Mouse (Mus musculus) retina, embryonic 14.5 days (tissue): ENCODE results near the gene Lrrn2.

Source experiments
- DNase-seq: peaks from one replicate; pipeline ENCODE4 v3.0.0-alpha.2; 2015; ENCODE audit warnings: low spot score

Lrrn2 gene

GRCm38 (mm10) chr1:132880161-132881005 is at the start of gene Lrrn2:
Gene Lrrn2, plus strand, starts transcription at chr1:132880273.
- DNase-seq = peak; percentile 74

DNA sequence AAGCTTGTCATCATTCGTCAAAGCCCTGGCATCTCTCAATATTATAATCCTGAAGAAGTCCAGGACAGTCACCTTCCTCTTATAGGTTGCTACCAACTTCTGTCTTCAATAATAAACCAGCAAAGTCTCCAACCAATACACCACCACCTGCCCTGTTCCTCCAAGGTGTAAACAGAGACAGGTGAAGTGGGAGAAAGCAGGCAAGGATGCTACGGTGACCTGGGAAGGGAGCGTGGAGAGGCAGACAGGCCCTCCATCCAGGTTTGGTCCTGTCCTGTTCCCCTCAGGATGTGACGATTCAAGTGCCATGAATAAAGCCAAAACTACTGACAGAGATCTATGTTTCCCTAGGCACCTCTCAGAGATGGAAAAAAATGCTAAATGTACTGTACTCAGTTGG is 48.1 kb upstream of the Lrrn2 start:
- DNase-seq = no peak

DNA sequence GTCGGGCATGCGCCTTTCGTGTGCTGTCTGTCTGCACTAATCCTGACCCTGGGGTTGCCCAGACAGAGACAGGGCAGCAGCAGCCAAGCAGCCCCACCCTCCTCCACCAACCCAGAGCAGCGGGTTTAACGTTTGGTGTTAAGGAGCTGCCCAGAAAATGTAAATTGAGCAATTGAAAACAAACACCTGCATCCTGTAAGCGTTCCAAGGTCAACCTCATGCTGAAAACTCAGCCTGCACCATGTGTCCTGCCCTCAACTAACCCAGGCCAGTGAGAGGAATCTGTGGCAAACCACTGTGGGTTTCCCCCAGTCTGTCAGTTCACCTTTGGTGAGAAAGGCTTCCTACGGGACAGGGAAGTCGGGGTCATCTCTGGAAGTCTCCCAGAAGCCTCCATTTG is 46.0 kb upstream of the Lrrn2 start:
- DNase-seq = no peak

DNA sequence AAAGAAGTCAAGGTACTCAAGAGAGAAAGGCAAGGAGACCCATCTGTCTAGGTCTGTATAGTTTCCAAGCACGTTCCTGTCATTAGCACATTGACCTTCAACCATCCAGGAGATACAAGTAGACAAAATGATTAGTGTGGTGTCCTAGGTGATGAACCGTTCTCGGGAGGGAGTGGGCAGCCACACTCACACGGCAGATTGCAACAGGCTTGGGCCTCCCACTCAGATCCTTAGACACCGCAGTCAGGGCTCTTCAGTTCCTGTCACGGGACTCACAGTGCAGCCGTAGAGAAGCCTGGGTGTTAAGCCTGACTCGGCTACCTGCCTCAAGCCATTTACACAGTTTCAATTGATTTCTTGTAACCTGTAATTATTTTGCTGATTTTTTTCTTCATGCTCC is 43.2 kb upstream of the Lrrn2 start:
- DNase-seq = no peak

DNA sequence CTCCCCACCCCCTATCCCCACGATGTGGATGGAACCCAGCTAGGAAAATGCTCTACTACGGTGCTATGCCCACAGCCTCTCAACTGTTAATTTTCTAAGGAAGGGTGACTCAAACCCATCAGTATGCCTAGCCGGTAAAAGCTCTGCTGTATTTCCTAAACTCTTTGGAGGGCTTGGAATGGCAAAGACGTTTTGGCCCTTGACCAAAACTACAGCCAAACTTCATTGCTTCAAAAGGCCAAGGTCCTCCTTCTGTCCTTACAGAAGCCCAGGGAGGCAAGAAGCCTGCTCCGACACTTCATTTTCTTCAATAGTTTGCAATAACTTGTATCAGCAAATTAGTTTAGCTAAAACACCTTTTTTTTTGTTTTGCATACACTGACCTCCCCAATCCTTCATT is 42.4 kb upstream of the Lrrn2 start:
- DNase-seq = no peak

GRCm38 (mm10) chr1:132838371-132838770 is 41.7 kb upstream of the Lrrn2 start:
- DNase-seq = no peak

DNA sequence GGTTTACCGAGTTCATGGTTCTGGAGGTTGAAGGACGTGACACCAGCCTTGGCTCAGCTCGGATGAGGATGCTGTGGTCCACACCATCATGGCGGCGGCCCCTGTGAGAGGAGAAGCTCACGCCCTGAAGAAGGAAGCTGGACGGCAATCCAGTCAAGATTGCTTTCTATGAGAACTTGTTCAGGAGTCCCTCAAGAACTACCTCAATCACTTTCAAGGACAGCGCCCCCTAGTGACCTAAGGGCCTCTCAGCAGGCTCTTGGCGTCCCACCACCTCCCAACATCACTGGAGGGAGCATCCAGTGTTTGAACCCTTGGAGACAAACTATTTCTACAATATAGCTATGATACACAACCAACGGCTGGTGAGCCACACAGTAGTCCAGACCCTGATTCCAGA is 36.5 kb upstream of the Lrrn2 start:
- DNase-seq = no peak

- no peak for DNase-seq
Observed at GRCm38 (mm10) chr1:132844088-132844804, 35.8 kb upstream of the Lrrn2 start.

GRCm38 (mm10) chr1:132845766-132846165 is 34.3 kb upstream of the Lrrn2 start:
- no peak for DNase-seq

- no peak for DNase-seq
Observed at GRCm38 (mm10) chr1:132850809-132851208, 29.3 kb upstream of the Lrrn2 start.

GRCm38 (mm10) chr1:132851296-132851695 is 28.8 kb upstream of the Lrrn2 start:
- no peak for DNase-seq

- DNase-seq = no peak
Observed at GRCm38 (mm10) chr1:132851771-132852170, 28.3 kb upstream of the Lrrn2 start.

- peak; percentile 23 for DNase-seq
Observed at GRCm38 (mm10) chr1:132853312-132853711, 26.8 kb upstream of the Lrrn2 start.

DNA sequence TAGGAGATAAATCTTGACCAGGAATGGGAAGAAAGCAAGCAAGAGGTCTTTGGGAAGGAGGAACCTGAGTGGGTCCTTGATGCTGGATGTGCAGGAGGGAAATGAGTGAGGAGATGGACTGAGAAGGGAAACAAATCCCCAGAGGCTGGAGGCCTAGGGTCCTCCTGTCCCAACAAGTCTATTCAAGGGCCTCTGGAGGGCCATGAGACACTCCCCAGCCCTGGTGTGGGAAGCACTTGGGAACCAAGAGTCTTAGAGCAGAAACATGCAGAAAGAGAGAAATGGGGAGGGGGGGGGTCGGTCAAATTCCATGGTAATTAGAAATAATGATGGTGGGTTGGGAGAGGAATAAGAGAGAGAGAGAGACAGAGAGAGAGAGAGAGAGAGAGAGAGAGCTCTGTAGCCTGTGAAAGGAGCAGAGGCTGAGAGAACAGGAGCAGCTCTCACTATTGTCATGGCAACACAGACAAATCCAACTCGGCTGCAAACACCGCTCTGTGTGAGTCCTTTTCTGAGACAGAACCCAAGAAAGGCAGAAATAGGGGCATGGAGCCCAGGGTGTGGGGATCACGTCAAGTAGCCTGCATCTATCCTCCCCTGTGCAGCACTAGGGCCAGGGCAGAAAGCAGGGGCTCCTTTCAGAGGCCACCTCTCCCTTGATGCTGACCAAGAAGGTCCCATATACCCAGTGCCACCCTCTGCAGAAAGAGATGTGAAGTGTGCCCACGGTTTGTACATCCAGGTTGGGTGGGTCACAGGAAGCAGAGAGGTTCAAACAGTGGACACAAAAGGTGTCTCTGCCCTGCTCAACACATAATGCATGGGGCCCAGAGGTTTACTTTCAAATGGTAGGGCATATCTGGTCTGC is 21.3 kb upstream of the Lrrn2 start:
- no peak for DNase-seq

DNA sequence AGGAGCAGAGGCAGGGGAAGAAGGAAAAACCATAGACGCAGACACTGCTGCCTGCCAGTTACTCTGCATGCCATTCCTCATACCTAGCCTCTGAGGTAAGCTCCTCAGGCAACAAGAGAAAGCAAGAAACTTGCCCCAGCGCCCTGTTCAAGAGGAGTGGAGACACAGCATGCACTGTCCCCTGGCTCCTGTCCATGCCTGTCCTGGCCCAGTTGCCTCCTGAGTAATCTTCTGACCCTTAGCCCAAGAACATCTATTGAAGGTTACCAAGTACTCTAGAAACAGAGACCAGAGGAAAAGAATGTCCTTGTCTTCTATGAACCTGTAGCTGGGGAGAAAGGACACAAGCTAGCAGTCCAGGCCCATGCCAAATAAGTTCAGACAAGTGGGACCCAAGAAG is 15.9 kb upstream of the Lrrn2 start:
- no peak for DNase-seq

DNA sequence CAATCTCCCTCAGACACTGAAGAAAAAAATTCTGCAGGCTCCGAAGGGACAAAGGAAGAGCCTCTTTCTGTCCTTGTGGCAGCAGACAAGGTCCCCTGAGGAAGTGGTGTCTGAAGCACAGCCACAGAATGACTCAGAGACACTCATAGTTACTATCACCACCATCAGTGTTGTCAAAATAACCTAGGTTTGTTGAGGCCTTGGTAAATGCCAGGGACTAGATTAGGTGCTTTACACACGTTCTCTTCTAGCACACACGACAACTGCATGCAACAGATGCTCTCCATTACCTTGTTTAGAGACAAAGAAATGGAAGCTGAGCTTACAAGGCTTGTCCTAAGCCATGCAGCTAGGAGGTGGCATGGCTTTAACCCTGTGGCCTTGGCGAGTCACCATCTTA is 14.5 kb upstream of the Lrrn2 start:
- DNase-seq = no peak

DNA sequence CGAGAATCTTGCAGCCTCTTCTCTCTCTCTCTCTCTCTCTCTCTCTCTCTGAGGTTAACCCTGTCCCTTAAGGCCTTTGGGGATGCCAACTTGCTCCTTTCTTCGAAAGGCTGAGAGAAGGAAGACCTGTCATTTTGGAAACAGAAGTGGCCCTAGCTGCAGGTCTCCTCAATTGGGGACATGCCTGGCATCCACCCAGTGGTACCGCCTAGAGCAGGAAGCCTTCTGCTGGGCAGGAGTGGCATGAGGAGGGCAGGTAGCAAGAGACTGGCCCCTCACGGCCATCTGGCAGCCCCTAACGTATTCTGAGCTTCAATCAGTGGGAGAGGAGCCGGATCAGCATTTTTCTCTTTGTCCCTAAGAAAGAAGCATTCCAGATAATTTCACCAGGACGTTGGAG is 9.7 kb upstream of the Lrrn2 start:
- DNase-seq = no peak

- DNase-seq = no peak
Observed at GRCm38 (mm10) chr1:132878951-132879610, 992 bp upstream of the Lrrn2 start.

DNA sequence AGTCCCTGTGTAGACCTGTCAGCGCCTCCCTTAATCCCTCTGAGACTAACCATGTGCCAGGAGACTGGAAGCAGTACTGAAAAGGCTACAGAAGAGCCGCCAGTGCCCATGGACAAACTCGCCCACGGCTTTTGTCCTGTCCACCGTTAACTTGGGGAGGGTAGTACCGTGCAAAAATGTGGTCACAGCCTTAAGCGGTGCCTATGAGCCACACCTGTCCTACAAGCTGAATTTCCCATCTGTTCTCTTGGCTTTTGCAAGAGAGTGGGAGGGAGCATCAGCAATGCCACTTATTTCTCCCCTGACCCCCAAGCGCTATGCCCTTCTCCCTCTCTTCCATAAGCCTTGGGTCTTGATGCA is 292 bp upstream of the Lrrn2 start:
- DNase-seq = no peak

GRCm38 (mm10) chr1:132881041-132881761 is 1.1 kb downstream of the Lrrn2 start:
- DNase-seq = peak; percentile 75

GRCm38 (mm10) chr1:132881836-132882235 is 1.8 kb downstream of the Lrrn2 start:
- DNase-seq = no peak
